Mouse (Mus musculus) heart, embryonic 15.5 days (tissue): ENCODE data around the gene Nek8. TPM values are rescaled to one million over a fixed set of nuclear protein-coding genes. Genes with fewer than 3 reads are reported as not detected.

Source experiments
- microRNA-seq: library from miRNA; unstranded; fragments of <30 nt; microRNA quantifications from one replicate; pipeline ENCODE4, GENCODE M21; 2016
- polyA plus RNA-seq: library from polyadenylated mRNA; unstranded; fragments of >200 nt; fragmentation: Nextera tagmentation; extraction: Ambion mirVana; gene quantifications from 2 replicates; pipeline ENCODE4 v1.2.1, GENCODE M21; 2015

Gene Nek8
- polyA plus RNA-seq, 1 experiment from 2014 or later = 12.4 TPM

Small RNA genes within 50 kb of the gene (microRNA-seq; reads per million reads assigned to microRNA genes)
- gene Mir7653 = not detected

Other genes with a start within 250 kb of the Nek8 start
- gene Sez6, start 245.9 kb downstream of the Nek8 start, polyA plus RNA-seq = 0.05 and 0.15 TPM in 2 replicates
- 9.6 and 12.8 TPM in 2 replicates for gene Phf12, start 193.9 kb downstream of the Nek8 start, polyA plus RNA-seq
- gene Dhrs13, start 144.4 kb downstream of the Nek8 start, polyA plus RNA-seq = 10.7 and 14.0 TPM in 2 replicates
- gene Flot2, start 138.7 kb downstream of the Nek8 start, polyA plus RNA-seq = 85.8 and 100 TPM in 2 replicates
- 21.1 and 24.5 TPM in 2 replicates for gene Eral1, start 96.3 kb downstream of the Nek8 start, polyA plus RNA-seq
- gene Fam222b, start 82.0 kb downstream of the Nek8 start, polyA plus RNA-seq = 14.1 and 16.2 TPM in 2 replicates
- 30.8 and 42.8 TPM in 2 replicates for gene Traf4, start 11.1 kb downstream of the Nek8 start, polyA plus RNA-seq
- gene Tlcd1, start within 50 bp of the Nek8 start, polyA plus RNA-seq = 13.5 and 14.2 TPM in 2 replicates
- 717 and 816 TPM in 2 replicates for gene Rpl23a, start 6.9 kb upstream of the Nek8 start, polyA plus RNA-seq
- gene Rab34, start 11.8 kb upstream of the Nek8 start, polyA plus RNA-seq = 54.5 and 72.1 TPM in 2 replicates
- 2.9 and 3.0 TPM in 2 replicates for gene Proca1, start 16.7 kb upstream of the Nek8 start, polyA plus RNA-seq
- 52.5 and 59.4 TPM in 2 replicates for gene Sdf2, start 69.1 kb upstream of the Nek8 start, polyA plus RNA-seq
- 12.9 and 18.6 TPM in 2 replicates for gene Supt6, start 69.3 kb upstream of the Nek8 start, polyA plus RNA-seq
- 63.9 and 71.9 TPM in 2 replicates for gene 2610507B11Rik, start 85.1 kb upstream of the Nek8 start, polyA plus RNA-seq
- 0.23 and 0.38 TPM in 2 replicates for gene BC030499, start 114.2 kb upstream of the Nek8 start, polyA plus RNA-seq
- gene Spag5, start 124.9 kb upstream of the Nek8 start, polyA plus RNA-seq = 21.6 and 30.9 TPM in 2 replicates
- 20.6 and 28.6 TPM in 2 replicates for gene Aldoc, start 146.3 kb upstream of the Nek8 start, polyA plus RNA-seq
- 46.1 and 62.4 TPM in 2 replicates for gene Pigs, start 151.7 kb upstream of the Nek8 start, polyA plus RNA-seq
- 31.0 and 43.3 TPM in 2 replicates for gene Unc119, start 166.8 kb upstream of the Nek8 start, polyA plus RNA-seq
- gene Foxn1, start 209.9 kb upstream of the Nek8 start, polyA plus RNA-seq = 0.78 and 8.9 TPM in 2 replicates
- 0.08 TPM in 1 of 2 replicates, not detected in the other for gene Slc13a2, start 245.5 kb upstream of the Nek8 start, polyA plus RNA-seq